Mouse (Mus musculus) Patski (cell line): ENCODE data around the gene Xpc. TPM values are rescaled to one million over a fixed set of nuclear protein-coding genes. Genes with fewer than 3 reads are reported as not detected.

ENCODE experiments used
- ATAC-seq: fragments of 100-300 bp; one replicate; pipeline ENCODE4 v1.8.0; 2021
- CTCF ChIA-PET: fragments of 350-600 bp; sonication (Branson Sonifier 250); formaldehyde crosslinking; loops from one replicate; lab custom pipeline; 2022; ENCODE audit warnings: inconsistent platforms; lab: Charles Lee
- POLR2A ChIA-PET: fragments of 350-600 bp; sonication (Branson Sonifier 250); formaldehyde crosslinking; loops from one replicate; lab custom pipeline; 2022; ENCODE audit warnings: antibody characterized with exemption, inconsistent platforms; lab: Charles Lee
- DNase-seq: peaks from one replicate; pipeline ENCODE4 v3.0.0-alpha.2; 2011; ENCODE audit warnings: low read depth, low spot score
- H3K27me3 ChIP-seq: fragments of 371-371 bp; one replicate; pipeline ENCODE4 v1.5.1; 2021
- CTCF ChIP-seq: fragments of 100-300 bp; IDR thresholded peaks from one replicate; pipeline ENCODE4 v1.5.1; 2021
- in situ Hi-C: fragments of 300-500 bp; cut with MboI; formaldehyde crosslinking; loops from 3 replicates; pipeline ENCODE4 v1.11.1; 2018; ENCODE audit warnings: low pct_unique_long_range_greater_than_20kb, mixed read lengths
- polyA plus RNA-seq: library from polyadenylated mRNA; unstranded; gene quantifications from one replicate; pipeline ENCODE4 v1.2.3, GENCODE M21; 2021

Xpc gene
- polyA plus RNA-seq, 1 experiment from 2014 or later: 45.1 TPM

DNA sequence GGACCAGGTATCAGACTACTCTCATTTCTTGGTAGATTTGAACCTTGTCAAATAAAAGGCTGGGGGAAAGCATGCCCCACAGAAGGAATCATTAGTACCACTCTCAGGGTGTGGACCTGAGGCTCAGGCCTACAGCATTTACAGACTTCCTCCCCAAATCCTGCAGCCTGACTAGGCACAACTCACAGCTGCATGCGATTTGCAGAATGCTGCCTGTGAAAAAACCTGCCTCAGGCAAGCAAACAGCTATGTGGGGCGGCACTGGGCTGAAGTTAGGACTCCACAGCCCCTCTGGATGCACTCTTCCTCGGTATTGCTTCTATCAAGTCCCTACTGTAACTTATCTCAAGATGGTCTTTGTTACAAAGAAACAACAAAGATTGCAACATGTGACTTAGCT, 7.6 kb downstream of the Xpc start:
- TF ChIP-seq CTCF: no peak
- ChIA-PET CTCF (interaction anchor here (1.2 to 2.4 kb wide), 4 partner anchors 7 to 52 kb away, joined by 3 to 9 read pairs (median 7); no protein-coding TSS in a partner anchor), POLR2A (interaction anchor here (0.6 kb wide), 1 partner anchor 53 kb away, joined by 4 read pairs; no protein-coding TSS in a partner anchor)
- no peak for ATAC-seq
- in situ Hi-C loops: loop anchor here (10.0 kb wide), 1 partner anchor 223 kb away; no protein-coding TSS in a partner anchor
- no peaks in the 10 kb centered on the region for H3K27me3 ChIP-seq
- DNase-seq: no peak

DNA sequence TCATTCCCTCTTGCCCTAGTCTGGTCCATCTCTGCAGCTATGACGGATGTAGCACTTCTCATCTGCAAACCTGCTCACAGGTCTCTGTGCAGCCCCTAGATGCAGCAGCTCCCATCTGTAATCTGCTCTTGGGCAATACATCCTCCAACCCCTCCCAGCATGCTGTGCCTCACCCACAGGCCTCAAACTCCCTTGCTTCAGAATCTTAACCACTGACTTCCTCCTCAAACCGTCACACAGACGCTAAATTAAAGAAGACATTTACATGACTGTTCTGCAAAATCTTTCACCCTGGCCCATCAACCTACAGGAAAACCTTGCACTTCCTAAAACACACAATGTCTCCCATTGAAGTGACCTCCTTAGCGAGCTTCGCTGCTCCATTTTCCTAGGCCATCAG, 9.7 kb downstream of the Xpc start:
- H3K27me3 ChIP-seq: no peaks in the 10 kb centered on the region
- POLR2A ChIA-PET: no interaction called here
- DNase-seq: no peak
- no peak for ATAC-seq
- CTCF ChIA-PET: no interaction called here
- in situ Hi-C loops: loop anchor here (10.0 kb wide), 1 partner anchor 221 kb away; no protein-coding TSS in a partner anchor
- no peak for TF ChIP-seq CTCF

DNA sequence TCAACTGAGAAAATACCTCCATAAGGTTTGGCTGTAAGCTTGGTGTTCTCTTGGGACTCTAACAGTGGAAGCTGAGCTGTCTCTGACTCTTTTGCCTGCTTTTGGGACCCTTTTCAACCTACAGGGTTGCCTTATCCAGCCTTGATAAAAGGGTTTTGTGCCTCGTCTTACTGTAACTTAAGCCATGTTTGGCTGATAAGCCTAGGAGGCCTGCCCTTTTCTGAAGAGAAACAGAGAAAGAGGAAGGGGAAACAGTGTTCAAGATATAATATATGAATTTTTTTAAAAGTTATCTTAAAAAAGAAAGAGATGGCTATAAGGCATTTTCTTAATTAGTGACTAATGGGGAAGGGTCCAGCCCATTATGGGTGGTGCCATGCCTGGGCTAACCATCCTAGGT, 12.4 kb downstream of the Xpc start:
- in situ Hi-C loops: loop anchor here (10.0 kb wide), 1 partner anchor 219 kb away; no protein-coding TSS in a partner anchor
- no peaks in the 10 kb centered on the region for H3K27me3 ChIP-seq
- DNase-seq (no peak), ATAC-seq (no peak)
- CTCF ChIA-PET: no interaction called here
- no peak for TF ChIP-seq CTCF
- POLR2A ChIA-PET: no interaction called here

DNA sequence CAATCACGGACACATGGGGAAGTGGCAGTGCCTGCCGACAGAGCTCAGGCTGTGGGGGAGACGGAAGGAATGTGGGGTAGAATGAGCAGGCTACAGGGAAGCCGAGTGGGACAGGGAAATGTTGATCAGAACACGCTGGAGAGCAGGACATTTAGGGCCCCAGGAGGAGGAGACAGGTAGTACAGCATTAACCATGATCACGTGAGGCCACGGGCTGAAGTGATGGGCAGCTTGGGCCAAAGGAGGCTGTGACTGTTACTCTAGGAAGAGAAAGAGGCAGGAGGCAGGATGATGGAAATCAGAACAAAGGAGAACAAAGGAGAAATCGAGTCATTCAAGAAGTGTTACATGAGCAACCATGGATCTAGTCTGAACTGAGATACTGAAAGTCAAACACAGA, 21.2 kb downstream of the Xpc start:
- no peak for TF ChIP-seq CTCF
- ChIA-PET CTCF (interaction anchor here (1.3 kb wide), 1 partner anchor 15 kb away, joined by 3 read pairs; no protein-coding TSS in a partner anchor), POLR2A (no interaction called here)
- in situ Hi-C loops: no loop called here
- ATAC-seq (no peak), DNase-seq (no peak)
- no peaks in the 10 kb centered on the region for H3K27me3 ChIP-seq

DNA sequence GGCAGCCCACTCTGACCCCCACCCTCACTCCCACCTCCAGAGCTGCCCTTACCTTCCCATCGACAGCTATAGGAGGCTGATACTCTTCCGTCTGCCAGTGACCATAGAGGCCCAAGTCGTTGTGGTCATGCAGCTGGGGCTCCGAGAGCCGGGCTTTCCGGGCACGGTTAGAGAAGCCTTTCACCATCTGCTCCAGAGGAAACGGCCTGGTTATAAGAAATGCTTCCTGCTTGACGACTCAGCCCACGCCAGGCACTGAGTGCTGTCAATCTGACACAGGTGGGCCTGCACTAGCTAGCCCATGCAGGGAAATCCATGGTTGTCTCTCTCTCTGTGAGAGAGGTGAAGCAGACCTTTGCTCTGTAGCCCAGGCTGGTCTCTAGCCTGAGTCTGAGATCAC, 22.6 kb downstream of the Xpc start:
- no peak for DNase-seq
- in situ Hi-C loops: no loop called here

DNA sequence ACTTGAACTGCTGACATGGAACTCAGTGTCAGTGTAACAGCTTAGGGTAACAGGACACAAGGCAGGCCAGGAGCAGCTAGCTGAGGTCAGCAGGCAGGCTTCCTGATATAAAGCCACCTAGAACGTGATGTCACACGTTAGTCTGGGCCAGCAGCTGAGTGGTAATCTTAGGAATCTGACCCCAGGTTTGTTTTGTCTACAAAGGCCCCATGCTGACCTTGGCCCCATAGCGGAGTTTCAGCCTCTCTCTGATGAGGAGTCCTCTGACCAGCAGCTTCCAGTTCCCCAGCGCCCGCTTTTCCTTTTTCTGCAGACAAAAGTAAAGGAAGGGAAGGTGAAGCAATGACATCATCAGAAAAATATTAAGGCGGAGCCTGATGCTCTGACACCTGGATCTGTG, 24.7 kb downstream of the Xpc start:
- in situ Hi-C loops: no loop called here
- CTCF ChIA-PET: interaction anchor here (1.5 to 2.0 kb wide), 2 partner anchors 10 to 18 kb away, joined by 3 to 4 read pairs; no protein-coding TSS in a partner anchor
- ATAC-seq (no peak), DNase-seq (no peak)
- POLR2A ChIA-PET: no interaction called here
- no peaks in the 10 kb centered on the region for H3K27me3 ChIP-seq
- TF ChIP-seq CTCF: no peak

More for the DNA sequence above, 22.6 kb downstream of the Xpc start:
- TF ChIP-seq CTCF: no peak
- ChIA-PET POLR2A (no interaction called here), CTCF (no interaction called here)
- ATAC-seq: no peak
- no peaks in the 10 kb centered on the region for H3K27me3 ChIP-seq

DNA sequence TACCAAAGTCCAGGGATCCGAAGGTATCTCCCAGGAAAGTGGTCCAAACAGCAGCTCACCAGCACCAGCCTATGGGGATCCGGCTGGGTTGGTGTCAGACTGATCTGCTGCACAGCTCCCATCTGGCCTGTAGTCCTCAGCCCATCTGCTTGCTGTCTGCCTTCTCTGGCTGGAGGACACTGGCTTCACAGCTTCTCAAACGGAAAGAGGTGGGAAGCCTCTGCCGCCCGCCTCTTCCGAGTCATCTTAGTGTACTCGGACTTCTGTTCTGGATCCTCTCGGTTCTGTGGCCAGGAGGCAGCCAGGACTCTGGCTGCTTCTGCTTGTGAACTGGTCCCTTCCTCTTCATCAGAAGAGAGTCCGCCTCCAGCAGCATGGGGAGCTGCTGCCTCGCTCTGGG, 25.8 kb downstream of the Xpc start:
- ATAC-seq (no peak), DNase-seq (no peak)
- H3K27me3 ChIP-seq: no peaks in the 10 kb centered on the region
- TF ChIP-seq CTCF: no peak
- CTCF ChIA-PET: interaction anchor here (0.9 to 2.0 kb wide), 2 partner anchors 11 to 19 kb away, joined by 4 to 5 read pairs; no protein-coding TSS in a partner anchor
- in situ Hi-C loops: no loop called here
- POLR2A ChIA-PET: no interaction called here

DNA sequence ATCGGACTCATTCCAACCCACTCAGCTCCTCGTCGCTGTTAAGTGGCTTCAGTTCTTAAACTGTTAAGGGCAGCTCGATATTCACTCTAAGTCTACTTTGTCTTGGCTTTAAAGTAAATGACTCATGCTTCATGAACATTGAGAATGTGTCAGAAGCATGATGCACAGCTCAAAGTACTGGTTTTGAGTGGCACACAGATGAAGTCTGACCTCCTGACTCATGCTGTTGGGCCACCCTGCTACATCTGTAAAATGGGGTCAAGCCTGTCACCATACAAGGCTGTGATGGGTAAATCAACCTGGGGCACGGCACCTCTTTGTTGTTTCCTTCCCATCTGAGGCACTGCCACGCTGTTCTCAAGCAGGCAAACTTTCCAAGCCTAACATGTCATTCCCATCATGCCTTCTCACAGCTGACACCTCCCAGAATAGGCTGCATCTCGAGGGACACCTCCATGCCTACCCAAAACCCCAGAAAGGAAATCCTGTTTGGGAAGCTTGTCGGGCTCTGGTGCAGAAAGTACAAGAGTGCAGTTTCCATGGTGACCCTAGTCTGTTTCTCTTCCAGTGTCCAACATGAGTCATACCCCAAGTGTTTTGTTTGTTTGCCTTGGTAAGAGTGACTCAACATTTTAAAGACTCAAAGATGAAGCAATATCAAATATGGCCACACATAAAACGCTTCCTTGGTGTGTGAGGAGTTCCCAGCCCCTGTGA, 27.0 kb downstream of the Xpc start:
- peak; percentile 89 for DNase-seq
- TF ChIP-seq CTCF: no peak
- ATAC-seq: peak; percentile 68
- CTCF ChIA-PET: interaction anchor here (1.3 to 1.6 kb wide), 2 partner anchors 11 to 16 kb away, joined by 4 to 5 read pairs; no protein-coding TSS in a partner anchor
- in situ Hi-C loops: no loop called here
- no peaks in the 10 kb centered on the region for H3K27me3 ChIP-seq
- POLR2A ChIA-PET: interaction anchor here (0.9 to 1.7 kb wide), 2 partner anchors 21 to 24 kb away, joined by 3 read pairs; no protein-coding TSS in a partner anchor

DNA sequence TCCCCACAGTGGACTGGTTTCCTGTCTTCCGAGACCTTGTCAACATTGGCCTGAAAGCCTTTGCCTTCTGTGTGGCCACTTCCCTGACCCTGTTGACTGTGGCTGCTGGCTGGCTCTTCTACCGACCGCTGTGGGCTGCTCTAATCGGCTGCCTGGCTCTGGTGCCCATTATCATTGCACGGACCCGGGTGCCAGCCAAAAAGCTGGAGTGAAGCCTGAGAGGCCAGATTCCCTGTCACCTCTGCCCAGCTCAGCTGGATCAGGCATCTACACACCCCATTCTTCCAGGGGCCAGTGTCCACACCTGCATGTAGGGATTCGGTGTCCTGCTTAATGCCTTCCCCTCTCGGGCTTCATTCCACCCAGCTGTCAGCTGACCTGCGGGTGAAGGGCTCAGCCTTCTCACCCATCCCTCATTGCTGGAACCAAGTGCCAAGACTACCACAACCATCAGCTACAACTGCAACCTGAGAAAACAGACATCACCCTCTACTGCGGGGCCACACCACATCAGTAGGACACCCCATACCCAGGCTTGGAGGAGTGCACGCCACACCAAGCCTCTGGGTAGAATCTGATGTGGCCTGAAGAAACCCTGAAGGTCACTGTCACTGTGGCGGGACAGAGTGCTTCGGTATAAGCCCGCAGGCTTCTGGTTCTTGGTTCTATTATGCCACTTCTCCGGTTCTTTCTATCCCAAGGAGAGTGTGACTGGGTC, 28.8 kb downstream of the Xpc start:
- TF ChIP-seq CTCF: no peak
- H3K27me3 ChIP-seq: no peaks in the 10 kb centered on the region
- POLR2A ChIA-PET: interaction anchor here (1.7 kb wide), 1 partner anchor 22 kb away, joined by 3 read pairs; no protein-coding TSS in a partner anchor
- ATAC-seq: no peak
- no peak for DNase-seq
- CTCF ChIA-PET: interaction anchor here (1.6 to 1.8 kb wide), 2 partner anchors 9 to 22 kb away, joined by 5 read pairs; no protein-coding TSS in a partner anchor
- in situ Hi-C loops: no loop called here

DNA sequence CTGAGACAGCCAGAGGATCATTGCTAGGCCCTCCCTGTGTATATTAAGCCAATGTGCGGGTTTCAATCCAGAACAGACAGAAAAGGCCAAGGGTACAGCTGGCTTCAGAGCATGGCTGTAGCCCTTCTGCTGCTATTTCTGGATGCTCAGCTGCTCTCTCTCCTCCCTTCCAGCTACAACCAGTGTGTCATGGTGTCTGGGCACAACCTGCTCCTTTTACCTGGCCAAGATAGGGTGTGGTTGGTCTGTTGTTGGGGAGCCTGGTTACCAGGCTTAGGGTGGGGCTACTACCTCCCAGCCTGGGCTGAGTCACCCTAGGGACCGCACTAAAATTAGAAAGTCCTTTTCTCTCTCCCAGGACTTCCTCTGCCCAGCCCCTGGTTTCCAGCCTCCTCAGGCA, 32.3 kb downstream of the Xpc start:
- DNase-seq (no peak), ATAC-seq (no peak)
- ChIA-PET CTCF (no interaction called here), POLR2A (interaction anchor here (0.5 kb wide), 1 partner anchor 12 kb away, joined by 3 read pairs; no protein-coding TSS in a partner anchor)
- H3K27me3 ChIP-seq: no peaks in the 10 kb centered on the region
- TF ChIP-seq CTCF: no peak
- in situ Hi-C loops: no loop called here
